20 mouse cellular contexts compared by ENCODE assay signal in genomic region chr6:113650197-113650640, GRCm38 (mm10). TPM values are rescaled to one million over a fixed set of nuclear protein-coding genes. Genes with fewer than 3 reads are reported as not detected.
DNase-seq lines count a peak whose midpoint lies in the region; ATAC-seq and TF ChIP-seq lines count a peak whose summit lies in the region.
"Had no signal": no experiment of that assay in that cellular context is flagged by ENCODE, and none has a peak within 500 bp of the region (broad histone marks: within the 10 kb centered on the region; RNA-seq: fewer than 3 reads in every experiment).

No protein-coding gene starts in this region.

- ATAC-seq in kidney, embryonic 16.5 days (ENCODE audit: low FRiP score, low TSS enrichment), result no peak
- ATAC-seq in liver, postnatal 0 days, result no peak
- no peak for ATAC-seq in midbrain, embryonic 13.5 days
- ATAC-seq: intestine, embryonic 15.5 days had no signal

- no peak overlapping the region for H3K4me2 ChIP-seq in kidney, embryonic 16.5 days (replicated peaks; ENCODE audit: low read depth, low read length)
- no peak overlapping the region for H3K4me2 ChIP-seq in liver, postnatal 0 days (ENCODE audit: low read depth, low read length)
- no peak overlapping the region for H3K4me2 ChIP-seq in midbrain, embryonic 13.5 days (replicated peaks)
- H3K4me2 ChIP-seq: heart, embryonic 15.5 days; hindbrain, embryonic 13.5 days; intestine, embryonic 15.5 days; neural tube, embryonic 12.5 days had no signal

- no peak overlapping the region for H3K9ac ChIP-seq in kidney, embryonic 16.5 days (replicated peaks; ENCODE audit: low read length)
- no peak overlapping the region for H3K9ac ChIP-seq in liver, postnatal 0 days (replicated peaks)
- no peak overlapping the region for H3K9ac ChIP-seq in midbrain, embryonic 13.5 days (replicated peaks)
- H3K9ac ChIP-seq: heart, embryonic 15.5 days; hindbrain, embryonic 13.5 days; intestine, embryonic 15.5 days; neural tube, embryonic 12.5 days had no signal

- no peak overlapping the region for H3K4me3 ChIP-seq in kidney, embryonic 16.5 days (ENCODE audit: low read length)
- no peak overlapping the region for H3K4me3 ChIP-seq in liver, postnatal 0 days (ENCODE audit: low read depth, low read length)
- H3K4me3 ChIP-seq in hindbrain, embryonic 10.5 days, result no peak overlapping the region
- H3K4me3 ChIP-seq in midbrain, embryonic 13.5 days (replicated peaks), result no peak overlapping the region
- H3K4me3 ChIP-seq: heart, embryonic 15.5 days; hindbrain, embryonic 13.5 days; intestine, embryonic 15.5 days; megakaryocyte, embryonic 14.5 days; neural tube, embryonic 12.5 days had no signal

- 57% methylated on average over 4 of the region's 4 CpGs for WGBS in kidney, embryonic 16.5 days
- WGBS in liver, postnatal 0 days (ENCODE audit: insufficient replicate concordance), result 44% methylated on average over 4 of the region's 4 CpGs
- 79% methylated on average over 4 of the region's 4 CpGs for WGBS in hindbrain, embryonic 10.5 days
- 79% methylated on average over 4 of the region's 4 CpGs for WGBS in midbrain, embryonic 13.5 days

- H3K27me3 ChIP-seq in kidney, embryonic 16.5 days (ENCODE audit: insufficient read depth, low read length), result no peaks in the 10 kb centered on the region
- no peaks in the 10 kb centered on the region for H3K27me3 ChIP-seq in liver, postnatal 0 days (ENCODE audit: insufficient read depth, low read length)
- H3K27me3 ChIP-seq in hindbrain, embryonic 10.5 days (ENCODE audit: insufficient read depth, poor library complexity, severe bottlenecking), result no peaks in the 10 kb centered on the region
- H3K27me3 ChIP-seq in midbrain, embryonic 13.5 days, result no peaks in the 10 kb centered on the region
- H3K27me3 ChIP-seq: heart, embryonic 15.5 days; hindbrain, embryonic 13.5 days; intestine, embryonic 15.5 days; neural tube, embryonic 12.5 days had no signal

- TF ChIP-seq EP300 in liver, postnatal 0 days (IDR thresholded peaks at IDR 0.05; ENCODE audit: low read depth), result no peak

- 0 out of 2 replicates have a peak overlapping the region, but pooled peaks have one; percentile 7 for H3K27ac ChIP-seq in kidney, embryonic 16.5 days (ENCODE audit: low read length)
- peak overlapping the region; percentile 45; the same call in 1 of the 2 replicates for H3K27ac ChIP-seq in liver, postnatal 0 days (ENCODE audit: low read depth)
- H3K27ac ChIP-seq in hindbrain, embryonic 10.5 days, result no peak overlapping the region
- no peak overlapping the region for H3K27ac ChIP-seq in midbrain, embryonic 13.5 days
- H3K27ac ChIP-seq: heart, embryonic 15.5 days; hindbrain, embryonic 13.5 days; intestine, embryonic 15.5 days; neural tube, embryonic 12.5 days had no signal

- H3K9me3 ChIP-seq in kidney, embryonic 16.5 days (ENCODE audit: low read length), result no peaks in the 10 kb centered on the region
- H3K9me3 ChIP-seq in liver, postnatal 0 days (ENCODE audit: low read length), result no peaks in the 10 kb centered on the region
- no peaks in the 10 kb centered on the region for H3K9me3 ChIP-seq in hindbrain, embryonic 10.5 days
- no peaks in the 10 kb centered on the region for H3K9me3 ChIP-seq in midbrain, embryonic 13.5 days
- H3K9me3 ChIP-seq: heart, embryonic 15.5 days; hindbrain, embryonic 13.5 days; intestine, embryonic 15.5 days; megakaryocyte, embryonic 14.5 days; neural tube, embryonic 12.5 days had no signal

- no peak for TF ChIP-seq CTCF in liver, postnatal 0 days (IDR thresholded peaks at IDR 0.05; ENCODE audit: low read depth)

- no peaks in the 10 kb centered on the region for H3K36me3 ChIP-seq in kidney, embryonic 16.5 days (ENCODE audit: insufficient read depth, low read length)
- H3K36me3 ChIP-seq in liver, postnatal 0 days (replicated peaks; ENCODE audit: insufficient read depth, low read length), result peaks cover 11% of the 10 kb centered on the region
- no peaks in the 10 kb centered on the region for H3K36me3 ChIP-seq in hindbrain, embryonic 10.5 days
- no peaks in the 10 kb centered on the region for H3K36me3 ChIP-seq in midbrain, embryonic 13.5 days
- H3K36me3 ChIP-seq: heart, embryonic 15.5 days; hindbrain, embryonic 13.5 days; intestine, embryonic 15.5 days; neural tube, embryonic 12.5 days had no signal

- no peak for DNase-seq in kidney, adult 11 months
- DNase-seq in 416B (ENCODE audit: low read depth), result peak; percentile 93
- DNase-seq in MEL-GATA-1-ER (ENCODE audit: extremely low read depth, low read depth), result peak; percentile 25
- no peak for DNase-seq in liver, postnatal 0 days
- DNase-seq in hindbrain, embryonic 10.5 days (ENCODE audit: low spot score), result no peak
- no peak for DNase-seq in lung, postnatal 36 days
- DNase-seq: adrenal gland, postnatal 14 days; heart, adult 18-20 months; kidney, postnatal 14 days; lung, adult 2 months had no signal

- no peaks in the 10 kb centered on the region for H3K4me1 ChIP-seq in kidney, embryonic 16.5 days (ENCODE audit: insufficient read depth, low read length)
- peaks cover 37% of the 10 kb centered on the region for H3K4me1 ChIP-seq in liver, postnatal 0 days (ENCODE audit: insufficient read depth)
- no peaks in the 10 kb centered on the region for H3K4me1 ChIP-seq in hindbrain, embryonic 10.5 days (replicated peaks)
- no peaks in the 10 kb centered on the region for H3K4me1 ChIP-seq in midbrain, embryonic 13.5 days (replicated peaks)
- H3K4me1 ChIP-seq: hindbrain, embryonic 13.5 days; neural tube, embryonic 12.5 days had no signal

RNA-seq across cellular contexts. Expression of gene Irak2, which starts 12.0 kb away (rescaled TPM):
- 4.4 and 5.6 TPM in 2 replicates for polyA plus RNA-seq in kidney, embryonic 16.5 days (2015; fragmentation: Nextera tagmentation; extraction: Ambion mirVana)
- polyA plus RNA-seq in liver, postnatal 0 days (2015; fragmentation: Nextera tagmentation; extraction: Ambion mirVana), result 9.2 and 10.8 TPM in 2 replicates
- polyA plus RNA-seq in hindbrain, embryonic 10.5 days (2016; fragmentation: Nextera tagmentation; extraction: Ambion mirVana), result 5.1 and 6.8 TPM in 2 replicates
- polyA plus RNA-seq in midbrain, embryonic 13.5 days (2015; fragmentation: Nextera tagmentation; extraction: Ambion mirVana), result 0.99 and 1.3 TPM in 2 replicates

RNA-seq across cellular contexts. Expression of gene Vhl, which starts 26.5 kb away (rescaled TPM):
- 34.0 and 40.7 TPM in 2 replicates for polyA plus RNA-seq in kidney, embryonic 16.5 days (2015; fragmentation: Nextera tagmentation; extraction: Ambion mirVana)
- 10.0 and 12.9 TPM in 2 replicates for polyA plus RNA-seq in liver, postnatal 0 days (2015; fragmentation: Nextera tagmentation; extraction: Ambion mirVana)
- 43.0 and 45.8 TPM in 2 replicates for polyA plus RNA-seq in hindbrain, embryonic 10.5 days (2016; fragmentation: Nextera tagmentation; extraction: Ambion mirVana)
- 60.2 and 60.6 TPM in 2 replicates for polyA plus RNA-seq in midbrain, embryonic 13.5 days (2015; fragmentation: Nextera tagmentation; extraction: Ambion mirVana)

RNA-seq across cellular contexts. Expression of gene Brk1, which starts 45.6 kb away (rescaled TPM):
- 221 and 224 TPM in 2 replicates for polyA plus RNA-seq in kidney, embryonic 16.5 days (2015; fragmentation: Nextera tagmentation; extraction: Ambion mirVana)
- 88.5 and 88.9 TPM in 2 replicates for polyA plus RNA-seq in liver, postnatal 0 days (2015; fragmentation: Nextera tagmentation; extraction: Ambion mirVana)
- 209 and 225 TPM in 2 replicates for polyA plus RNA-seq in hindbrain, embryonic 10.5 days (2016; fragmentation: Nextera tagmentation; extraction: Ambion mirVana)
- polyA plus RNA-seq in midbrain, embryonic 13.5 days (2015; fragmentation: Nextera tagmentation; extraction: Ambion mirVana), result 227 and 229 TPM in 2 replicates

RNA-seq across cellular contexts. Expression of gene Tatdn2, which starts 46.6 kb away (rescaled TPM):
- polyA plus RNA-seq in kidney, embryonic 16.5 days (2015; fragmentation: Nextera tagmentation; extraction: Ambion mirVana), result 0.72 and 0.95 TPM in 2 replicates
- polyA plus RNA-seq in liver, postnatal 0 days (2015; fragmentation: Nextera tagmentation; extraction: Ambion mirVana), result 0.62 and 0.83 TPM in 2 replicates
- 0.41 and 1.2 TPM in 2 replicates for polyA plus RNA-seq in hindbrain, embryonic 10.5 days (2016; fragmentation: Nextera tagmentation; extraction: Ambion mirVana)
- 0.93 and 1.0 TPM in 2 replicates for polyA plus RNA-seq in midbrain, embryonic 13.5 days (2015; fragmentation: Nextera tagmentation; extraction: Ambion mirVana)

RNA-seq across cellular contexts. Expression of gene Fancd2os, which starts 49.7 kb away (rescaled TPM):
- 0.68 and 1.1 TPM in 2 replicates for polyA plus RNA-seq in kidney, embryonic 16.5 days (2015; fragmentation: Nextera tagmentation; extraction: Ambion mirVana)
- 0.12 and 0.14 TPM in 2 replicates for polyA plus RNA-seq in liver, postnatal 0 days (2015; fragmentation: Nextera tagmentation; extraction: Ambion mirVana)
- 0.20 and 0.21 TPM in 2 replicates for polyA plus RNA-seq in hindbrain, embryonic 10.5 days (2016; fragmentation: Nextera tagmentation; extraction: Ambion mirVana)
- polyA plus RNA-seq in midbrain, embryonic 13.5 days (2015; fragmentation: Nextera tagmentation; extraction: Ambion mirVana), result not detected in 2 replicates
- polyA plus RNA-seq: embryonic facial prominence, embryonic 14.5 days; forebrain, embryonic 11.5 days; intestine, embryonic 15.5 days; lung, adult 2 months; urinary bladder, adult 2 months had no signal

Comparison
In these comparisons a context has a peak if more than half of its experiments do, and no peak if none do; other contexts are left out.
1. H3K27ac ChIP-seq: peak in kidney, embryonic 16.5 days (single experiment) and liver, postnatal 0 days (single experiment); none in hindbrain, embryonic 10.5 days (single experiment) and midbrain, embryonic 13.5 days (single experiment).
2. DNase-seq: peak in 416B (single experiment) and MEL-GATA-1-ER (single experiment); none in kidney, adult 11 months (single experiment), liver, postnatal 0 days (single experiment), hindbrain, embryonic 10.5 days (single experiment) and lung, postnatal 36 days (single experiment).